Comparison of ENCODE assay signal across 10 mouse cellular contexts in genomic region chrX:20404068-20404467, GRCm38 (mm10). TPM values are rescaled to one million over a fixed set of nuclear protein-coding genes. Genes with fewer than 3 reads are reported as not detected.
DNase-seq lines count a peak whose midpoint lies in the region; ATAC-seq and TF ChIP-seq lines count a peak whose summit lies in the region.
"Had no signal": no experiment of that assay in that cellular context is flagged by ENCODE, and none has a peak within 500 bp of the region (broad histone marks: within the 10 kb centered on the region; RNA-seq: fewer than 3 reads in every experiment).

No protein-coding gene starts in this region.

- no peak overlapping the region for H3K9ac ChIP-seq in liver, postnatal 0 days (replicated peaks)
- no peak overlapping the region for H3K9ac ChIP-seq in liver, embryonic 11.5 days (ENCODE audit: low read depth, low read length)

- no peaks in the 10 kb centered on the region for H3K9me3 ChIP-seq in liver, postnatal 0 days (ENCODE audit: low read length)
- no peaks in the 10 kb centered on the region; the same call in 1 of the 2 replicates for H3K9me3 ChIP-seq in liver, embryonic 11.5 days (ENCODE audit: control insufficient read depth, low read length)
- H3K9me3 ChIP-seq in E14TG2a.4 (ENCODE audit: low read length), result no peaks in the 10 kb centered on the region

- no peaks in the 10 kb centered on the region for H3K27me3 ChIP-seq in liver, postnatal 0 days (ENCODE audit: insufficient read depth, low read length)
- no peaks in the 10 kb centered on the region for H3K27me3 ChIP-seq in liver, embryonic 11.5 days (replicated peaks; ENCODE audit: control insufficient read depth, insufficient read depth, low read length)
- no peaks in the 10 kb centered on the region for H3K27me3 ChIP-seq in E14TG2a.4 (ENCODE audit: insufficient read depth, low read length)

- DNase-seq in embryo, embryonic 10.5 days (ENCODE audit: low spot score), result peak; percentile 22
- DNase-seq in embryo, embryonic 9.5 days (ENCODE audit: extremely low spot score), result no peak
- DNase-seq in liver, postnatal 0 days, result no peak
- no peak for DNase-seq in liver, embryonic 11.5 days (ENCODE audit: low spot score)
- DNase-seq in urinary bladder, postnatal 10 days (ENCODE audit: low spot score), result no peak
- DNase-seq in frontal cortex, adult 2 months (ENCODE audit: extremely low spot score in 1 of 2, low spot score in 1 of 2), result no peak
- DNase-seq: gastrocnemius, postnatal 14 days had no signal

- no peaks in the 10 kb centered on the region for H3K36me3 ChIP-seq in liver, postnatal 0 days (replicated peaks; ENCODE audit: insufficient read depth, low read length)
- H3K36me3 ChIP-seq in liver, embryonic 11.5 days (ENCODE audit: control insufficient read depth, insufficient read depth, low read length), result no peaks in the 10 kb centered on the region
- no peaks in the 10 kb centered on the region for H3K36me3 ChIP-seq in E14TG2a.4 (ENCODE audit: insufficient read depth, low read length)

- no peak overlapping the region for H3K4me3 ChIP-seq in liver, postnatal 0 days (ENCODE audit: low read depth, low read length)
- no peak overlapping the region for H3K4me3 ChIP-seq in liver, embryonic 11.5 days (ENCODE audit: low read depth, low read length)
- H3K4me3 ChIP-seq in E14TG2a.4 (replicated peaks; ENCODE audit: low read length), result no peak overlapping the region

- no peaks in the 10 kb centered on the region for H3K4me1 ChIP-seq in liver, postnatal 0 days (ENCODE audit: insufficient read depth)
- no peaks in the 10 kb centered on the region for H3K4me1 ChIP-seq in liver, embryonic 11.5 days (replicated peaks; ENCODE audit: control insufficient read depth, insufficient read depth, low read length)
- peaks cover 12% of the 10 kb centered on the region for H3K4me1 ChIP-seq in E14TG2a.4 (replicated peaks; ENCODE audit: low read depth, low read length)

- ATAC-seq in liver, postnatal 0 days, result no peak
- ATAC-seq in liver, embryonic 11.5 days (replicated peaks; ENCODE audit: low FRiP score), result no peak
- peak; percentile 87 for ATAC-seq in megakaryocyte progenitor cell, adult 5-6 weeks (replicated peaks; ENCODE audit: poor library complexity)

- no peak overlapping the region for H3K4me2 ChIP-seq in liver, postnatal 0 days (ENCODE audit: low read depth, low read length)
- no peak overlapping the region for H3K4me2 ChIP-seq in liver, embryonic 11.5 days

- no peak for TF ChIP-seq EP300 in liver, postnatal 0 days (IDR thresholded peaks at IDR 0.05; ENCODE audit: low read depth)

- 62% methylated on average over 4 of the region's 4 CpGs for WGBS in liver, postnatal 0 days (ENCODE audit: insufficient replicate concordance)
- WGBS in liver, embryonic 11.5 days, result 68% methylated on average over 4 of the region's 4 CpGs

- H3K27ac ChIP-seq in liver, postnatal 0 days (ENCODE audit: low read depth), result no peak overlapping the region
- no peak overlapping the region for H3K27ac ChIP-seq in liver, embryonic 11.5 days (ENCODE audit: low read depth, low read length)
- H3K27ac ChIP-seq: macrophage had no signal

- peak; percentile 71 for TF ChIP-seq CTCF in liver, postnatal 0 days (IDR thresholded peaks at IDR 0.05; ENCODE audit: low read depth)
- TF ChIP-seq CTCF in E14TG2a.4 (conservative IDR thresholded peaks at IDR 0.05; ENCODE audit: low read length), result peak; percentile 55

RNA-seq across cellular contexts. Expression of gene Jade3, which starts 21.4 kb away (rescaled TPM):
- 2.0 TPM in 2 replicates for polyA plus RNA-seq in liver, postnatal 0 days (2015; fragmentation: Nextera tagmentation; extraction: Ambion mirVana)
- 17.0 and 18.6 TPM in 2 replicates for polyA plus RNA-seq in liver, embryonic 11.5 days (2014; fragmentation: Nextera tagmentation; extraction: Ambion mirVana)
- total RNA-seq in megakaryocyte progenitor cell, adult 5-6 weeks (2015), result 13.4 and 15.8 TPM in 2 replicates
- 12.2 and 13.6 TPM in 2 replicates for total RNA-seq in megakaryocyte progenitor cell, adult 5-6 weeks (2017)
- 5.4 and 6.4 TPM in 2 replicates for polyA plus RNA-seq in frontal cortex, adult 2 months (2012; rRNA removed)

RNA-seq across cellular contexts. Expression of gene Rp2, which starts 39.8 kb away (rescaled TPM):
- 4.6 and 6.7 TPM in 2 replicates for polyA plus RNA-seq in liver, postnatal 0 days (2015; fragmentation: Nextera tagmentation; extraction: Ambion mirVana)
- polyA plus RNA-seq in liver, embryonic 11.5 days (2014; fragmentation: Nextera tagmentation; extraction: Ambion mirVana), result 15.3 and 15.8 TPM in 2 replicates
- total RNA-seq in megakaryocyte progenitor cell, adult 5-6 weeks (2015), result 43.8 and 48.7 TPM in 2 replicates
- 36.5 and 47.4 TPM in 2 replicates for total RNA-seq in megakaryocyte progenitor cell, adult 5-6 weeks (2017)
- 9.3 and 10.0 TPM in 2 replicates for polyA plus RNA-seq in frontal cortex, adult 2 months (2012; rRNA removed)
